Mouse (Mus musculus) testis, postnatal 10 days (tissue): ENCODE data around the gene Dazap1.

ENCODE experiments used
- DNase-seq: peaks from one replicate; pipeline ENCODE4 v3.0.0; 2021; ENCODE audit warnings: low spot score

Dazap1 gene

GRCm38 (mm10) chr10:80299301-80299700 lies 38.0 kb downstream of the Dazap1 start:
- DNase-seq: no peak

- no peak for DNase-seq
Measured at GRCm38 (mm10) chr10:80299824-80300223, 38.5 kb downstream of the Dazap1 start.

- DNase-seq: no peak
Measured at GRCm38 (mm10) chr10:80300672-80301181, 39.4 kb downstream of the Dazap1 start.

GRCm38 (mm10) chr10:80301256-80302081 lies 40.2 kb downstream of the Dazap1 start:
- DNase-seq: no peak

GRCm38 (mm10) chr10:80302082-80302355 lies 40.7 kb downstream of the Dazap1 start:
- DNase-seq: no peak

GRCm38 (mm10) chr10:80302471-80302881 lies 41.2 kb downstream of the Dazap1 start:
- DNase-seq: peak; percentile 88

GRCm38 (mm10) chr10:80304458-80304857 lies 43.2 kb downstream of the Dazap1 start:
- DNase-seq: no peak

GRCm38 (mm10) chr10:80304862-80305261 lies 43.6 kb downstream of the Dazap1 start:
- peak; percentile 75 for DNase-seq

- DNase-seq: no peak
Measured at GRCm38 (mm10) chr10:80311560-80311959, 50.3 kb downstream of the Dazap1 start.

GRCm38 (mm10) chr10:80312586-80313504 lies 51.6 kb downstream of the Dazap1 start:
- no peak for DNase-seq

- no peak for DNase-seq
Measured at GRCm38 (mm10) chr10:80313627-80314201, 52.4 kb downstream of the Dazap1 start.

- DNase-seq: no peak
Measured at GRCm38 (mm10) chr10:80314494-80315001, 53.3 kb downstream of the Dazap1 start.

- DNase-seq: no peak
Measured at GRCm38 (mm10) chr10:80315315-80315714, 54.0 kb downstream of the Dazap1 start.

GRCm38 (mm10) chr10:80316359-80316781 lies 55.1 kb downstream of the Dazap1 start:
- DNase-seq: no peak

- DNase-seq: no peak
Measured at GRCm38 (mm10) chr10:80317011-80317410, 55.7 kb downstream of the Dazap1 start.

GRCm38 (mm10) chr10:80320340-80320760 lies 59.1 kb downstream of the Dazap1 start, which contains the start of gene 2310011J03Rik:
Gene 2310011J03Rik, minus strand, starts transcription at chr10:80320537.
- peak; percentile 92 for DNase-seq

- DNase-seq: no peak
Measured at GRCm38 (mm10) chr10:80321014-80321669, 59.9 kb downstream of the Dazap1 start.

GRCm38 (mm10) chr10:80321670-80322581 lies 60.6 kb downstream of the Dazap1 start:
- DNase-seq: no peak

GRCm38 (mm10) chr10:80322811-80323211 lies 61.5 kb downstream of the Dazap1 start:
- DNase-seq: no peak
